Mouse (Mus musculus) lung, postnatal 14 days (tissue): ENCODE results near the gene Cluh.

ENCODE experiments used
- DNase-seq: peaks from one replicate; pipeline ENCODE4 v3.0.0; 2021

Cluh gene

DNA sequence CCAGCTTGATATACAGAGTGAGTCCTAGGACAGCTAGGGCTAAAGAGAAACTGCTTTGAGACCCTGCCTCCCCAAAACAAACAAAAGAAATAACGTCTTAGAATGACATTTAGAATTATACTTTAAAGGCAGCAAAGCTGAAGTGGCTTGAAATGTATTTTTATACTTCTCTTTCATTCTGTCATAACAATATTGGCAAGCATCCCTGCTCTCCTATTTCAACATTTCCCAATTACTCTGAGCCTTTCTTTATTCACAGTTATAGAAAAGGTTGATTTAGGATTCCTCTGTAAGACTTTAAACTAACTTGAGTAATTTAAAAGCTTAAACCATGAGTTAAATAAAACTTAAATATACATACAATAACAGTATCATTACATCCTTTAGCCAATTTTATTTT is 42.9 kb downstream of the Cluh start:
- DNase-seq = no peak

DNA sequence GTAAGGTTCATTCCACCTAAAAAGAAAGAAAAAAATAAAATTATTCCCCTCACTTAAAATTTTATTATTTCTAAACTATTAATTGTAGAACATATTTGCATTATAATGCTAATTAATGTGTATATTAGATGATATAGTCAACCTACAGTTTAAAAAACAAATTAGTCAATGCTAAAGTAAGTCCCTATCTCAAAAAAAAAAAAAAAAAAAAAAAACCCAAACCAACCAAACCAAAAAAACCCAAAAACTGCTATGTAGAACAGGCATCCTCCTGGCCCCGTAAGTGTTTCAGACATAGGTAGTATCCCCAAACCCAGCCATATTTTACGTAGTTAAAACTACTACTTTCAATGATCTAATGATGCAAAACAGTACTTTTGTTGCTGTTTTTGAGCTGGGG is 50.2 kb downstream of the Cluh start:
- no peak for DNase-seq

DNA sequence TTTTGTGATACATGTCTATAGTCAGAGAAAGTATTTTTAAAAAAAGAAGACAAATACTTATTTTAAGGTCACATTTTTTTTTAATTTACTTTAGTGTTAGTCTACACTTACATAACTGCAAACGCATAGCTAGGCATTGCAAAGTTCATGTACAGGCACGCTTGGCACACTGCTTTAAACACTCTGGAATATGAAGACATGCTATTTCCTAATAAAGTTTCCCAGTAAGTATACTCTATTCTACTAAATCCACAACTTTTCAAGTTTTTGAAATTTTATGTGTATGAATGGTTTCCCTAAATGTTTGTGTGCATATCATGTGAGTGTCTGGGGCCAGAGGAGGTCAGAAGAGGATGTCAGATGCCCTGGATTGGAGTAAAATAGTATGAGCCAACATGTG is 54.8 kb downstream of the Cluh start:
- DNase-seq = no peak

DNA sequence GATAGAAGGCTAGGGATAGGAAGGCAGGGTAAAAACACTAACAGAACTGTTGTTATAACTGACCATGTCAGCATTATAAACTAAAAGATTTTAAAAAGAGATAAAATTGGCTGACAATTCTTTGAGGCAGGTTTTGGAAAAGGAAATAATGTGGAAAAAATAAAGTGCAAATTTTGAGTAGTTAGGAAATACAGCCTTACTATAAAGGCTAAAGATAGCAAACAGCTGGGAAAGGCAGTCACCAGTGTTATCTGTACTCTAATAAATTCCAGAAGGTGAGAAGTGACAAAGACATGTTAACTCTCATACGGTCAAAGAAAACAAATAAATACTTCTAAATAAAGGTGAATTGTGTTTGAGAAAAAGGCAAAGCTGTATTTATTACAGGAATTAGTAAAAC is 59.5 kb downstream of the Cluh start:
- DNase-seq = no peak

DNA sequence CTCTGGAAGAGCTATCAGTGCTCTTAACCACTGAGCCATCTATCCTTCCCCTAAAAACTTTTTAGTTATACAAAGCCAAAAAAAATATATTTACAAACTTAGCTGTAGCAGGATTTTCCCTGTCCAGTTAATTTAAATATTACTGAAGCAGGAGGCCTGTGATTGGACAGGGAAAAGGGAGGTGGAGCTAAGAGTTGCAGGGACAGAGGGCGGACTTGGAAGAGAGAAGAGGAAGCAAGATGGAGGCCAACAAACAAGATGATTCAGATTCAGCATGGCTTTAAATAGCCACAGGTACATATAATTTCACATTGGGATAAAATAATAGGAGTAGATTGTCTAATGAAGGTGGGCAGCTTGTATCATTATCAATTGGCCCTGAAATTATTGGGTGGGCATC is 61.4 kb downstream of the Cluh start:
- no peak for DNase-seq

DNA sequence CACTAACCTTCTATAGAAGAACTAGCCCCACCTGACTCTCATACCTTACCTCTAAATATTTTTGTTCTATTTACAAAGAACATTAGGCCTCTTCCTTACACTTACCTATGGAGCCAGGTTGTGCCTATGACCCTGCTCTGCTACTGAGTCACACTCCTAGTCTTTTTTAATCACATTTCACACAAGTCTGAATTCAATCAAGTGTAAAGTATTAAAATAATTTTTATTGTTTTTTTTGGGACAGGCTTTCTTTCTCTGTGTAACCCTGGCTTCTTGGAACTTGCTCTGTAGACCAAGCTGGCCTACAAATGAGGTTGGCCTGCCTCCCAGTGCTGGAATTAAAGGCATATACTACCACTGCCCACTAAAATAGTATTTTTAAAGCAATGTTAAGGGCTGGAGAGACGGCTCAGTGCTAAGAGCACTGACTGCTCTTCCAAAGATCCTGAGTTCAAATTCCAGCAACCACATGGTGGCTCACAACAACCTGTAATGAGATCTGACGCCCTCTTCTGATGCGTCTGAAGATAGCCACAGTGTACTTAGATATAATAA is 66.8 kb downstream of the Cluh start:
- DNase-seq = peak; percentile 18
